Mouse (Mus musculus) ES-Bruce4 (cell line): Measurements from ENCODE around the gene Rcor2.

ENCODE experiments used
- CTCF ChIP-seq: IDR thresholded peaks from one replicate; pipeline ENCODE4 v1.8.1; 2011; ENCODE audit warnings: low read depth, low read length
- EP300 ChIP-seq: IDR thresholded peaks from 2 replicates; pipeline ENCODE4 v1.6.1; 2011; ENCODE audit warnings: low read depth, low read length; ENCODE audit not compliant: insufficient read depth
- POLR2A ChIP-seq: IDR thresholded peaks from one replicate; pipeline ENCODE4 v1.8.1; 2011; ENCODE audit warnings: low read length; ENCODE audit not compliant: insufficient read depth

DNA sequence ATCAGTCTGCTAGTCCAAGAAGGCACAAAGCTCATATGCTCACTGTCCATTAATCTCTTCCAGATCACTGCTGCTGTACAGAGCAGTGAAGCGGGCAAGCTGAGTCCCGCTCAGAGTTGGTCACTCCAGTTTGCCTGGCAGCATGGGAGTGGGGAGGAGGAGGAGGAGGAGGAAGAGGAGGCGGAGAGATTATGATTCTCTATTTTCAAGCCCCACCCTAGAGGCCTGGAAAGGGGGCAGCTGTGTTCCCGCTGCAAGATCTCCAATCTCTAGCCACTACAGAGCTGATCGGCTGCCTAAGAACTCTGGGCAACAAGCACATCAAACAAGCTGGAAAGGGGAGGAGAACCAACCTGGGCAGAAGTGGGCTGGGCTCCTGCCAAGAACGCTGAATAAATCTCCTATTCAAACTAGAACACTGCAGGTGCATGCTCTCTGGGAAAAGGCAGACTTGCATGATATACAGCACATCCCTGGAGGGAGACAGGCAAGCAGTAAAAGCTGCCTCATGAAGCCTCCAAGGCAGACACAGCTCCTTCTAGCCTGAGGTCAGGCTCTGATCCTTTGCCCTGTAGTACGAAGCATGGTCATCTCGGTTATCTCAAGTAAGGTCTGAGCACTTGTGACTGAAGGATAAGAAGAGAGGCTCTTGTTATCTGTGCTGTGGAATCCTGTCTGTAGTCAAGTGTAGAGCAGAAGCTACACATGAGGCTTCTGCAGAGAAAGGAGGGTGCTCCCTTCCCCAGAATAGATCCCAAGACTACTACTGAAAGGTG lies 41.1 kb downstream of the Rcor2 start:
- TF ChIP-seq CTCF, result no peak
- TF ChIP-seq EP300, result no peak
- TF ChIP-seq POLR2A, result no peak
